Mouse (Mus musculus) ES-Bruce4 (cell line): ENCODE measurements around the gene Ebf4.

Experiments used
- EP300 ChIP-seq: IDR thresholded peaks from 2 replicates; pipeline ENCODE4 v1.6.1; 2011; ENCODE audit warnings: low read depth, low read length; ENCODE audit not compliant: insufficient read depth
- POLR2A ChIP-seq: IDR thresholded peaks from one replicate; pipeline ENCODE4 v1.8.1; 2011; ENCODE audit warnings: low read length; ENCODE audit not compliant: insufficient read depth

- TF ChIP-seq POLR2A (no peak), EP300 (no peak)
Measured at GRCm38 (mm10) chr2:130303014-130303413, 8.0 kb downstream of the Ebf4 start.
